Mouse (Mus musculus): ENCODE measurements around the gene Ndufa13. TPM values are rescaled to one million over a fixed set of nuclear protein-coding genes. Genes with fewer than 3 reads are reported as not detected.

The Ndufa13 gene
- total RNA-seq, 1 experiment, result 146 TPM

DNA sequence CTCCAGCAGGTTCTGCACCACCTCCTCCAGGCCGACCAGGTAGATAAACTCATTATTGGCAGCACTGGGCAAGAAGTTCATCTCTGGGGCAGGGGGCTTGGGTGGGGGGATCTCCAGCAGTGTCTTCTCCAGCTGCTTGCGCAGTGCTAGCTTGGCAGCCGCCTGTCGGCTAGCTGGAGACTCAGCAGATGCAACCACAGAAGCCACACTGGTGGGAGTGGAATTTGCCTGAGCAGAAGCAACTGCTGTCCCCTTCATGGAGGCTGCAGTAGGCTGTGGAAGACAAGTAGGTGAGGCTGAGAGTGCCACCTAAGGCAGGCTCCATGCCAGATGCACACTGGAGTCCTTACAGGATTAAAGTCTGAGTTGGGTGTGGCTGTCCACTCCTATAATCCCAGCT, 12.2 kb upstream of the Ndufa13 start:
- TF ChIP-seq ZC3H11A (IDR thresholded peaks at IDR 0.05; ENCODE audit: borderline replicate concordance, low read depth, low read length) (no peak), MAFK (IDR thresholded peaks at IDR 0.05; ENCODE audit: insufficient read depth, low read depth, low read length) (no peak), ZNF384 (IDR thresholded peaks at IDR 0.05; ENCODE audit: low read depth, low read length) (no peak), CHD2 (IDR thresholded peaks at IDR 0.05; ENCODE audit: low read depth, low read length) (no peak), HCFC1 (IDR thresholded peaks at IDR 0.05; ENCODE audit: borderline replicate concordance, insufficient read depth, low read length) (no peak)
- no peak for DNase-seq (ENCODE audit: low read depth, low spot score)
- Histone ChIP-seq H3K36me3 (ENCODE audit: control insufficient read depth, insufficient read depth, low read length, poor library complexity, severe bottlenecking) (peaks cover 85% of the 10 kb centered on the region), H3K4me1 (ENCODE audit: control insufficient read depth in 2 of 2, insufficient read depth in 2 of 2, low read length in 2 of 2, poor library complexity in 1 of 2) (no peaks in the 10 kb centered on the region), H3K9ac (ENCODE audit: insufficient read depth, low read depth, low read length, poor library complexity, severe bottlenecking) (no peak overlapping the region), H3K9me3 (ENCODE audit: control insufficient read depth, insufficient read depth, low read depth, low read length) (no peaks in the 10 kb centered on the region), H3K27ac (ENCODE audit: insufficient read depth, low read depth, low read length, poor library complexity, severe bottlenecking) (no peak overlapping the region), H3K4me3 (ENCODE audit: insufficient read depth in 1 of 2, low read depth in 1 of 2, low read length in 2 of 2, poor library complexity in 1 of 2, severe bottlenecking in 1 of 2) (no peak overlapping the region)
- in situ Hi-C loops (cut with MboI; ENCODE audit: low sequenced_read_pairs in 2 of 2, unreplicated experiment in 2 of 2), result no loop called here

DNA sequence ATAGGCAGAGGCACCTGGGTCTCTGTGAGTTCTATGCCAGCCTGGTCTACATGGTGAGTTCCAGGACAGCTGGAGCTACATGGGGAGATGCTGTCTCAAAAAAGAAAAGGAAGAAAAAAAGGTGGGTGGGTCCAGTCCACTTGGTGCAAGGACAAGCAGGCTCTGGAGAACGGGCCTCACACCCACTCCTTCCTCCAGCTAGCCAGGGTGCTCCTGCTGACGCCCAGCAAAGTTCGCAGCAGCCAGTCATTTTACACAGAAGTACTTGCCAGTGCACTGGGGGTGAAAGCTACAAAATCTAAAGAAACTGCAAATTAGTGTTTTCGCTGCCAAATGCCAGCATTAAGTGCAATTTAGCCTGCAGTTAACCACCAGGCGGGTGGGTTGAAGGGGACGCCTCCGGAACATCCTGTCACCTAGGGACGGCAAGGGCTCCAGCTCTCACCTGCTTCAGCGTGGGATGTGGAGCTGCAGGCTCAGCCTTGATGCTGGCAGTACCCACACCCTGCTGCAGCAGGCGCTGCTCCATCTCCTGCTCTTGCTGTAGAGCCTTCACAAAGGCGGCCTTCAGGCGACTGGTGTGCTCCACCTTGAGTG, 10.2 kb upstream of the Ndufa13 start:
- in situ Hi-C loops (cut with MboI; ENCODE audit: low sequenced_read_pairs in 2 of 2, unreplicated experiment in 2 of 2), result no loop called here
- no peak overlapping the region for H3K9ac ChIP-seq (ENCODE audit: insufficient read depth, low read depth, low read length, poor library complexity, severe bottlenecking)
- DNase-seq (ENCODE audit: low read depth, low spot score), result no peak
- no peak overlapping the region for H3K4me3 ChIP-seq (ENCODE audit: insufficient read depth in 1 of 2, low read depth in 1 of 2, low read length in 2 of 2, poor library complexity in 1 of 2, severe bottlenecking in 1 of 2)
- no peak overlapping the region for H3K27ac ChIP-seq (ENCODE audit: insufficient read depth, low read depth, low read length, poor library complexity, severe bottlenecking)
- no peaks in the 10 kb centered on the region for H3K9me3 ChIP-seq (ENCODE audit: control insufficient read depth, insufficient read depth, low read depth, low read length)
- peaks cover 90% of the 10 kb centered on the region for H3K36me3 ChIP-seq (ENCODE audit: control insufficient read depth, insufficient read depth, low read length, poor library complexity, severe bottlenecking)
- no peak for TF ChIP-seq MAFK (IDR thresholded peaks at IDR 0.05; ENCODE audit: insufficient read depth, low read depth, low read length)
- no peak for TF ChIP-seq CHD2 (IDR thresholded peaks at IDR 0.05; ENCODE audit: low read depth, low read length)
- no peak for TF ChIP-seq ZC3H11A (IDR thresholded peaks at IDR 0.05; ENCODE audit: borderline replicate concordance, low read depth, low read length)
- TF ChIP-seq HCFC1 (IDR thresholded peaks at IDR 0.05; ENCODE audit: borderline replicate concordance, insufficient read depth, low read length), result no peak
- TF ChIP-seq ZNF384 (IDR thresholded peaks at IDR 0.05; ENCODE audit: low read depth, low read length), result no peak
- H3K4me1 ChIP-seq (ENCODE audit: control insufficient read depth in 2 of 2, insufficient read depth in 2 of 2, low read length in 2 of 2, poor library complexity in 1 of 2), result peaks cover 0 to 3% of the 10 kb centered on the region in 2 experiments; a peak in 1 of 4 replicates

DNA sequence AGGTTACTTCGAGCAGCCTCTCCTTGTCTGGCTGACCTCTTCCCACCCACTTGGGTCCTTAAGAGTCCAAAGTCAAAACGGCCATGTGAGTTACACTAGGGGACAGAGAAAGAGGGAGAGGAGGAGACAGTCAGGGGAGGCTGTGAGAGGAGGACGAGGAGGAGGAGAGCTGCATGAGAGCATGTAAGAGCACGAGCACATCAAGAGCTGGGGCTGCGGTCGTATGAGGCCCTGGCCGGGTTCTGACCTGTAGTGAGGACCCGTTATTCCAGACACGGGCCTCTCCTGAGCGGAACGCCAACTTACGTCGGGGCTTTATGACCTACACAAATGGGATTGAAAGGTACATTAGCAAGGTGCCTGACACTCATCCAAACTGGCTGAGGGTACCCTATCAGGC, 9.6 kb upstream of the Ndufa13 start:
- H3K36me3 ChIP-seq (ENCODE audit: control insufficient read depth, insufficient read depth, low read length, poor library complexity, severe bottlenecking), result peaks cover 83% of the 10 kb centered on the region
- in situ Hi-C loops (cut with MboI; ENCODE audit: low sequenced_read_pairs in 2 of 2, unreplicated experiment in 2 of 2), result no loop called here
- H3K4me3 ChIP-seq (ENCODE audit: insufficient read depth in 1 of 2, low read depth in 1 of 2, low read length in 2 of 2, poor library complexity in 1 of 2, severe bottlenecking in 1 of 2), result no peak overlapping the region

DNA sequence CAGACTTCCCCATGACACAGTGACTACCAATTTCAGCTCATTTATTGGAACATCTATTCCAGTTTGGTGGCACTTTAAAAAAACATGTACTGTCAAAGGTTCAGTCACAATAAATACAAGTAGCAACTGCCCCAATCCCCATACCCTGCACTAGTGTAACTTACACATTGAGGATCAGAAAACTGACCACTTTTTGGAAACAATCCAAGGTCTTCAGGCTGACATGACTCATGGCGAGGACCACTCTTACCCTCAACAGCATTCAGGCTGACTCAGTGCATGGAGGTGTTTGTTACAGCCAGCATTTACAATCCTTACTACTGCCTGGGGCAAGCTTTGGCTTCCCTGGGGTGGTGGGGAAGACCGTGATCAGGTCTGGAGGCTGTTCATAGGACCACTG, 4.7 kb upstream of the Ndufa13 start:
- H3K4me3 ChIP-seq (ENCODE audit: insufficient read depth in 1 of 2, low read depth in 1 of 2, low read length in 2 of 2, poor library complexity in 1 of 2, severe bottlenecking in 1 of 2), result no peak overlapping the region
- no peak overlapping the region for H3K27ac ChIP-seq (ENCODE audit: insufficient read depth, low read depth, low read length, poor library complexity, severe bottlenecking)
- in situ Hi-C loops (cut with MboI; ENCODE audit: low sequenced_read_pairs in 2 of 2, unreplicated experiment in 2 of 2), result no loop called here
- H3K9me3 ChIP-seq (ENCODE audit: control insufficient read depth, insufficient read depth, low read depth, low read length), result no peaks in the 10 kb centered on the region
- H3K36me3 ChIP-seq (ENCODE audit: control insufficient read depth, insufficient read depth, low read length, poor library complexity, severe bottlenecking), result peaks cover 40% of the 10 kb centered on the region
- no peak for TF ChIP-seq ZNF384 (IDR thresholded peaks at IDR 0.05; ENCODE audit: low read depth, low read length)
- TF ChIP-seq HCFC1 (IDR thresholded peaks at IDR 0.05; ENCODE audit: borderline replicate concordance, insufficient read depth, low read length), result no peak
- no peak for TF ChIP-seq MAFK (IDR thresholded peaks at IDR 0.05; ENCODE audit: insufficient read depth, low read depth, low read length)
- TF ChIP-seq CHD2 (IDR thresholded peaks at IDR 0.05; ENCODE audit: low read depth, low read length), result no peak
- TF ChIP-seq ZC3H11A (IDR thresholded peaks at IDR 0.05; ENCODE audit: borderline replicate concordance, low read depth, low read length), result no peak
- peaks cover 0 to 14% of the 10 kb centered on the region in 2 experiments; a peak in 2 of 4 replicates for H3K4me1 ChIP-seq (ENCODE audit: control insufficient read depth in 2 of 2, insufficient read depth in 2 of 2, low read length in 2 of 2, poor library complexity in 1 of 2)
- no peak overlapping the region for H3K9ac ChIP-seq (ENCODE audit: insufficient read depth, low read depth, low read length, poor library complexity, severe bottlenecking)
- DNase-seq (ENCODE audit: low read depth, low spot score), result no peak

More for the DNA sequence above, 9.6 kb upstream of the Ndufa13 start:
- TF ChIP-seq ZNF384 (IDR thresholded peaks at IDR 0.05; ENCODE audit: low read depth, low read length) (no peak), HCFC1 (IDR thresholded peaks at IDR 0.05; ENCODE audit: borderline replicate concordance, insufficient read depth, low read length) (no peak), ZC3H11A (IDR thresholded peaks at IDR 0.05; ENCODE audit: borderline replicate concordance, low read depth, low read length) (no peak), CHD2 (IDR thresholded peaks at IDR 0.05; ENCODE audit: low read depth, low read length) (no peak), MAFK (IDR thresholded peaks at IDR 0.05; ENCODE audit: insufficient read depth, low read depth, low read length) (no peak)
- peaks cover 0 to 3% of the 10 kb centered on the region in 2 experiments; a peak in 1 of 4 replicates for H3K4me1 ChIP-seq (ENCODE audit: control insufficient read depth in 2 of 2, insufficient read depth in 2 of 2, low read length in 2 of 2, poor library complexity in 1 of 2)
- no peak for DNase-seq (ENCODE audit: low read depth, low spot score)
- no peak overlapping the region for H3K27ac ChIP-seq (ENCODE audit: insufficient read depth, low read depth, low read length, poor library complexity, severe bottlenecking)
- H3K9me3 ChIP-seq (ENCODE audit: control insufficient read depth, insufficient read depth, low read depth, low read length), result no peaks in the 10 kb centered on the region
- no peak overlapping the region for H3K9ac ChIP-seq (ENCODE audit: insufficient read depth, low read depth, low read length, poor library complexity, severe bottlenecking)
